In genomic region chr6:31357286-31357685, GRCm38 (mm10) we compare ENCODE assay signal across 9 mouse cellular contexts. TPM values are rescaled to one million over a fixed set of nuclear protein-coding genes. Genes with fewer than 3 reads are reported as not detected.
DNase-seq lines count a peak whose midpoint lies in the region; ATAC-seq and TF ChIP-seq lines count a peak whose summit lies in the region.
"Had no signal": no experiment of that assay in that cellular context is flagged by ENCODE, and none has a peak within 500 bp of the region (broad histone marks: within the 10 kb centered on the region; RNA-seq: fewer than 3 reads in every experiment).

No protein-coding gene starts in this region.

- no peaks in the 10 kb centered on the region for H3K9me3 ChIP-seq in heart, embryonic 12.5 days (replicated peaks)
- H3K9me3 ChIP-seq in hindbrain, embryonic 14.5 days (ENCODE audit: control insufficient read depth, low read length), result no peaks in the 10 kb centered on the region
- H3K9me3 ChIP-seq in stomach, postnatal 0 days (ENCODE audit: control insufficient read depth, low read length), result no peaks in the 10 kb centered on the region
- H3K9me3 ChIP-seq: embryonic facial prominence, embryonic 12.5 days had no signal

- peak; percentile 57 to 58 for DNase-seq in heart, adult 2 months
- DNase-seq in embryo, embryonic 11 days, result peak; percentile 29
- peak; percentile 61 for DNase-seq in hindbrain, embryonic 14.5 days (ENCODE audit: low spot score)
- peak; percentile 53 for DNase-seq in lung, postnatal 10 days
- DNase-seq in spleen, postnatal 36 days (ENCODE audit: low spot score in 2 of 2), result no peak
- DNase-seq in stomach, postnatal 0 days (ENCODE audit: low spot score), result no peak
- DNase-seq in cerebellum, adult 11 months, result no peak

- H3K27me3 ChIP-seq in heart, adult 2 months (ENCODE audit: control insufficient read depth, insufficient read depth, low read length), result no peaks in the 10 kb centered on the region
- H3K27me3 ChIP-seq in heart, embryonic 12.5 days (replicated peaks), result no peaks in the 10 kb centered on the region; the same call in 1 of the 2 replicates
- no peaks in the 10 kb centered on the region for H3K27me3 ChIP-seq in hindbrain, embryonic 14.5 days (ENCODE audit: control insufficient read depth, insufficient read depth, low read length)
- H3K27me3 ChIP-seq in stomach, postnatal 0 days (ENCODE audit: control insufficient read depth, insufficient read depth, low read length), result no peaks in the 10 kb centered on the region
- H3K27me3 ChIP-seq: embryonic facial prominence, embryonic 12.5 days had no signal

- no peak for TF ChIP-seq EP300 in heart, adult 2 months (IDR thresholded peaks at IDR 0.05; ENCODE audit: insufficient read depth, low read depth, low read length)
- no peak for TF ChIP-seq EP300 in stomach, postnatal 0 days (optimal IDR thresholded peaks at IDR 0.05)

- no peak overlapping the region for H3K4me3 ChIP-seq in heart, adult 2 months
- no peak overlapping the region for H3K4me3 ChIP-seq in heart, embryonic 12.5 days
- no peak overlapping the region for H3K4me3 ChIP-seq in hindbrain, embryonic 14.5 days (replicated peaks; ENCODE audit: low read length)
- H3K4me3 ChIP-seq in stomach, postnatal 0 days (ENCODE audit: low read depth, low read length), result no peak overlapping the region
- H3K4me3 ChIP-seq: embryonic facial prominence, embryonic 12.5 days had no signal

- peaks cover 3% of the 10 kb centered on the region for H3K4me1 ChIP-seq in heart, adult 2 months (ENCODE audit: control insufficient read depth, insufficient read depth, low read length)
- H3K4me1 ChIP-seq in heart, embryonic 12.5 days (replicated peaks), result no peaks in the 10 kb centered on the region
- H3K4me1 ChIP-seq in hindbrain, embryonic 14.5 days (replicated peaks; ENCODE audit: control insufficient read depth, insufficient read depth, low read length), result peaks cover 10% of the 10 kb centered on the region
- no peaks in the 10 kb centered on the region for H3K4me1 ChIP-seq in stomach, postnatal 0 days (replicated peaks; ENCODE audit: control insufficient read depth, insufficient read depth)
- H3K4me1 ChIP-seq: embryonic facial prominence, embryonic 12.5 days had no signal

- no peak overlapping the region for H3K4me2 ChIP-seq in heart, embryonic 12.5 days
- no peak overlapping the region for H3K4me2 ChIP-seq in hindbrain, embryonic 14.5 days (replicated peaks)
- no peak overlapping the region for H3K4me2 ChIP-seq in stomach, postnatal 0 days (replicated peaks; ENCODE audit: low read depth)
- H3K4me2 ChIP-seq: embryonic facial prominence, embryonic 12.5 days had no signal

- TF ChIP-seq CTCF in heart, adult 2 months (IDR thresholded peaks at IDR 0.05), result no peak
- no peak for TF ChIP-seq CTCF in stomach, postnatal 0 days (IDR thresholded peaks at IDR 0.05; ENCODE audit: low read depth)

- WGBS in heart, adult 2 months, result 50% methylated on average over 4 of the region's 4 CpGs
- WGBS in heart, embryonic 12.5 days, result 58% methylated on average over 4 of the region's 4 CpGs
- 25% methylated on average over 4 of the region's 4 CpGs for WGBS in hindbrain, embryonic 14.5 days
- 49% methylated on average over 4 of the region's 4 CpGs for WGBS in stomach, postnatal 0 days

- H3K79me2 ChIP-seq in heart, adult 2 months (replicated peaks; ENCODE audit: control insufficient read depth, insufficient read depth, low read length), result no peaks in the 10 kb centered on the region

- no peak overlapping the region for H3K9ac ChIP-seq in heart, adult 2 months (ENCODE audit: low read depth, low read length)
- no peak overlapping the region for H3K9ac ChIP-seq in heart, embryonic 12.5 days
- no peak overlapping the region for H3K9ac ChIP-seq in hindbrain, embryonic 14.5 days
- H3K9ac ChIP-seq in stomach, postnatal 0 days (ENCODE audit: low read length), result no peak overlapping the region
- H3K9ac ChIP-seq: embryonic facial prominence, embryonic 12.5 days had no signal

- intact Hi-C loops in heart, adult 2 months (cut with DNase I), result no loop called here

- peak overlapping the region; percentile 26 for H3K27ac ChIP-seq in heart, adult 2 months
- H3K27ac ChIP-seq in heart, embryonic 12.5 days (ENCODE audit: poor library complexity, severe bottlenecking), result no peak overlapping the region
- peak overlapping the region; percentile 3; the same call in 1 of the 2 replicates for H3K27ac ChIP-seq in hindbrain, embryonic 14.5 days
- H3K27ac ChIP-seq in stomach, postnatal 0 days (replicated peaks), result no peak overlapping the region
- H3K27ac ChIP-seq: embryonic facial prominence, embryonic 12.5 days had no signal

- TF ChIP-seq POLR2A in heart, adult 2 months (IDR thresholded peaks at IDR 0.05; ENCODE audit: insufficient read depth, low read depth, low read length), result no peak

- H3K36me3 ChIP-seq in heart, adult 2 months (ENCODE audit: control insufficient read depth, insufficient read depth, low read length), result no peaks in the 10 kb centered on the region
- H3K36me3 ChIP-seq in heart, embryonic 12.5 days, result no peaks in the 10 kb centered on the region
- no peaks in the 10 kb centered on the region for H3K36me3 ChIP-seq in hindbrain, embryonic 14.5 days (replicated peaks; ENCODE audit: control insufficient read depth, insufficient read depth)
- no peaks in the 10 kb centered on the region for H3K36me3 ChIP-seq in stomach, postnatal 0 days (ENCODE audit: control insufficient read depth, insufficient read depth, low read length)
- H3K36me3 ChIP-seq: embryonic facial prominence, embryonic 12.5 days had no signal

- ATAC-seq in heart, embryonic 12.5 days (ENCODE audit: insufficient number of reproducible peaks, low FRiP score), result no peak
- ATAC-seq in hindbrain, embryonic 14.5 days (ENCODE audit: low FRiP score), result peak; percentile 80; the same call in 1 of the 2 replicates
- ATAC-seq in stomach, postnatal 0 days (ENCODE audit: low FRiP score, low TSS enrichment), result no peak

RNA-seq across cellular contexts. Expression of gene Mkln1, which starts 41.2 kb away (rescaled TPM):
- 100 to 1,000 TPM; 148 to 157 TPM for total RNA-seq in heart, adult 2 months (2021)
- 52.5 and 94.8 TPM in 2 replicates for polyA plus RNA-seq in heart, adult 2 months (2012; rRNA removed)
- 212 and 218 TPM in 2 replicates for polyA plus RNA-seq in heart, embryonic 12.5 days (2016; fragmentation: Nextera tagmentation; extraction: Ambion mirVana)
- 131 and 136 TPM in 2 replicates for polyA plus RNA-seq in hindbrain, embryonic 14.5 days (2014; fragmentation: Nextera tagmentation; extraction: Ambion mirVana)
- 108 and 116 TPM in 2 replicates for polyA plus RNA-seq in stomach, postnatal 0 days (2015; fragmentation: Nextera tagmentation; extraction: Ambion mirVana)

Comparison
In these comparisons a context has a peak if more than half of its experiments do, and no peak if none do; other contexts are left out.
1. H3K27ac ChIP-seq: peak in heart, adult 2 months (single experiment) and hindbrain, embryonic 14.5 days (single experiment); none in heart, embryonic 12.5 days (single experiment) and stomach, postnatal 0 days (single experiment).
2. DNase-seq: peak in heart, adult 2 months (2 of 2), embryo, embryonic 11 days (single experiment), hindbrain, embryonic 14.5 days (single experiment) and lung, postnatal 10 days (single experiment); none in spleen, postnatal 36 days (0 of 2), stomach, postnatal 0 days (single experiment) and cerebellum, adult 11 months (single experiment).